Mouse (Mus musculus): ENCODE measurements around the gene Neurl2.

DNA sequence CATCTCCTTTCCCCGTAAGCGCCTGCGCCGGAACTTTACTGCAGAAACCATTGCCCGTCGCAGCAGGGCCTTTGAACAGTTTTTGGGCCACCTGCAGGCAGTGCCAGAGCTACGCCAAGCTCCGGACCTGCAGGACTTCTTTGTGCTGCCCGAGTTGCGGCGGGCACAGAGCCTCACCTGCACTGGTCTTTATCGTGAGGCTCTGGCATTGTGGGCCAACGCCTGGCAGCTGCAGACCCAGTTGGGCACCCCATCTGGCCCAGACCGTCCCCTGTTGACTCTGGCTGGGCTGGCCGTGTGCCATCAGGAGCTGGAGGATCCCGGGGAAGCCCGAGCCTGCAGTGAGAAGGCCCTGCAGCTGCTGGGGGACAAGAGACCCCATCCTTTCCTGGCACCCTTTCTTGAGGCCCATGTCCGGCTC is 41.4 kb downstream of the Neurl2 start:
- TF ChIP-seq CTCF (IDR thresholded peaks at IDR 0.05; ENCODE audit: borderline replicate concordance, control insufficient read depth, extremely low read depth, insufficient read depth, low read length, poor library complexity) = no peak
- no peak for TF ChIP-seq POLR2A (IDR thresholded peaks at IDR 0.05; ENCODE audit: control insufficient read depth, extremely low read depth, insufficient read depth, low read length, poor library complexity)
